Comparison of ENCODE assay signal across 23 mouse cellular contexts in the genomic region with DNA sequence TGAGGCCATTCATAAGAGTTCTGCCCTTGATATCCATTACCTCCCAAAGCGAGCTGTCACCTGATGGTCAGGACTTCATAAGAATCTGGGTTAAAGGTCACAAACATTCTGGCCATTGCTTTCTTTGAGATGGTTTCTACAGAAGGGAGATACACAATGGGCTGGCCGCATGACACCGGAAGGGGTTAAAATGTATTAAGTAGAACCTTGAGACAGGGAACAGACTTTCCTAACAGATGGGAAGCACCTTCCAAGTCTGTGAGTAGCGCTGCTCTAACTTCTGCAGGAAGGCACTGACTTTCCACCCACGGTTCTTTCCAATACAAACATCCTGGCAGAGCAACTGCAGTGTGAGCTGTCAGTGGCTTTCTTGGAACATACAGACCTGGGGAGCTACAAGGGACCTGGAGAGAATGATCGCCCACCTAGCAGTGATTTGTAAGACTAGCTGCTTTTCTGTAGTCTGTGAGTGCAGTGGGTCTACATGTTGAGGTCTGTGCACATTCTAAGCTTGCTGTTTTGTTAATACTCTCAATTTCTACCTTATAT.
DNase-seq lines count a peak whose midpoint lies in the region; ATAC-seq and TF ChIP-seq lines count a peak whose summit lies in the region.
"Had no signal": no experiment of that assay in that cellular context is flagged by ENCODE, and none has a peak within 500 bp of the region (broad histone marks: within the 10 kb centered on the region; RNA-seq: fewer than 3 reads in every experiment).

No protein-coding gene starts in this region.

- DNase-seq in frontal cortex, postnatal 36 days (ENCODE audit: low spot score in 2 of 2): peak; percentile 18 to 30
- no peak for DNase-seq in frontal cortex, postnatal 10 days (ENCODE audit: low spot score in 2 of 2)
- DNase-seq in heart, postnatal 4 days: no peak
- DNase-seq in liver, adult 2 months (ENCODE audit: extremely low read depth, low read depth, low spot score): peak; percentile 40
- DNase-seq in liver: no peak
- DNase-seq in brain, adult 2 months (ENCODE audit: low read depth, low spot score): peak; percentile 84
- DNase-seq in adrenal gland, postnatal 10 days: no peak
- DNase-seq: adrenal gland, postnatal 14 days; cerebellum, adult 8-10 months; gastrocnemius, postnatal 36 days; kidney, adult 9 months; kidney, postnatal 14 days; liver, embryonic 13.5 days; lung, embryonic 14.5 days had no signal

- H3K27ac ChIP-seq in heart, embryonic 12.5 days (ENCODE audit: poor library complexity, severe bottlenecking): no peak overlapping the region
- no peak overlapping the region; the same call in 1 of the 2 replicates for H3K27ac ChIP-seq in liver, adult 2 months (replicated peaks; ENCODE audit: insufficient read depth, low read depth, low read length)
- H3K27ac ChIP-seq: forebrain, embryonic 13.5 days; heart, embryonic 15.5 days; hindbrain, postnatal 0 days; layer of hippocampus, adult 2 months; left cerebral cortex, adult 2 months; liver, embryonic 13.5 days; midbrain, embryonic 13.5 days; stomach, postnatal 0 days had no signal

- no peak overlapping the region for H3K4me3 ChIP-seq in heart, embryonic 12.5 days
- H3K4me3 ChIP-seq in liver, adult 2 months (ENCODE audit: insufficient read depth, low read depth, low read length): no peak overlapping the region
- H3K4me3 ChIP-seq: forebrain, embryonic 13.5 days; heart, embryonic 15.5 days; layer of hippocampus, adult 2 months; left cerebral cortex, adult 2 months; liver, embryonic 13.5 days; midbrain, embryonic 13.5 days had no signal

- H3K4me2 ChIP-seq in heart, embryonic 12.5 days: no peak overlapping the region
- H3K4me2 ChIP-seq: forebrain, embryonic 13.5 days; heart, embryonic 15.5 days; liver, embryonic 13.5 days; lung, embryonic 14.5 days; midbrain, embryonic 13.5 days had no signal

- WGBS in heart, embryonic 12.5 days: 74% methylated on average over 6 of the region's 6 CpGs
- WGBS in liver, adult 2 months: 55% methylated on average over 6 of the region's 6 CpGs

- no peaks in the 10 kb centered on the region for H3K27me3 ChIP-seq in heart, embryonic 12.5 days (replicated peaks)
- H3K27me3 ChIP-seq in liver, adult 2 months (ENCODE audit: control insufficient read depth, insufficient read depth, low read length): no peaks in the 10 kb centered on the region
- H3K27me3 ChIP-seq: forebrain, embryonic 13.5 days; heart, embryonic 15.5 days; liver, embryonic 13.5 days; midbrain, embryonic 13.5 days had no signal

- no peak for TF ChIP-seq POLR2A in liver, adult 2 months (IDR thresholded peaks at IDR 0.05; ENCODE audit: extremely low read depth, insufficient read depth, low read length)

- no peak overlapping the region for H3K9ac ChIP-seq in heart, embryonic 12.5 days
- H3K9ac ChIP-seq in liver, adult 2 months (ENCODE audit: low read depth, low read length): no peak overlapping the region
- H3K9ac ChIP-seq: forebrain, embryonic 13.5 days; heart, embryonic 15.5 days; liver, embryonic 13.5 days; lung, embryonic 14.5 days; midbrain, embryonic 13.5 days had no signal

- no peak for TF ChIP-seq CTCF in liver, adult 2 months (IDR thresholded peaks at IDR 0.05; ENCODE audit: low read depth, low read length)

- H3K36me3 ChIP-seq in heart, embryonic 12.5 days: peaks cover 20% of the 10 kb centered on the region
- H3K36me3 ChIP-seq in liver, adult 2 months (ENCODE audit: control insufficient read depth, insufficient read depth, low read length): peaks cover 7% of the 10 kb centered on the region

- H3K4me1 ChIP-seq in heart, embryonic 12.5 days (replicated peaks): 0 out of 2 replicates have a peak, but pooled peaks cover 7% of the 10 kb centered on the region
- H3K4me1 ChIP-seq in liver, adult 2 months (ENCODE audit: control insufficient read depth, insufficient read depth, low read length): peaks cover 10% of the 10 kb centered on the region; the same call in 1 of the 2 replicates
- H3K4me1 ChIP-seq: forebrain, embryonic 13.5 days; heart, embryonic 15.5 days; liver, embryonic 13.5 days; midbrain, embryonic 13.5 days had no signal

- ATAC-seq in heart, embryonic 12.5 days (ENCODE audit: insufficient number of reproducible peaks, low FRiP score): 0 out of 2 replicates have a peak, but pooled peaks have one; percentile 18
- ATAC-seq: forebrain, embryonic 13.5 days; hindbrain, postnatal 0 days; intestine, embryonic 16.5 days; midbrain, embryonic 13.5 days had no signal

- H3K9me3 ChIP-seq in heart, embryonic 12.5 days (replicated peaks): no peaks in the 10 kb centered on the region
- H3K9me3 ChIP-seq: forebrain, embryonic 13.5 days; heart, embryonic 15.5 days; liver, embryonic 13.5 days; midbrain, embryonic 13.5 days had no signal

- H3K79me2 ChIP-seq in liver, adult 2 months (ENCODE audit: control insufficient read depth, insufficient read depth, low read length): no peaks in the 10 kb centered on the region

Comparison
In these comparisons a context has a peak if more than half of its experiments do, and no peak if none do; other contexts are left out.
1. DNase-seq: peak in frontal cortex, postnatal 36 days (2 of 2), liver, adult 2 months (single experiment) and brain, adult 2 months (single experiment); none in frontal cortex, postnatal 10 days (0 of 2), heart, postnatal 4 days (single experiment), liver (single experiment) and adrenal gland, postnatal 10 days (single experiment).